Mouse (Mus musculus): ENCODE results near the gene Ccnb1.
"Not testable (repeated sequence)": the region's sequence is repeated elsewhere in the genome, so short reads cannot be mapped to it uniquely, and the experiment has no call there.

- not testable (repeated sequence) for TF ChIP-seq POLR2A (IDR thresholded peaks at IDR 0.05; ENCODE audit: low read depth, low read length); CTCF (IDR thresholded peaks at IDR 0.05; ENCODE audit: extremely low read depth, insufficient read length, insufficient replicate concordance, low read depth, low read length)
Measured at GRCm38 (mm10) chr13:100788057-100788456, 1.7 kb upstream of the Ccnb1 start.
